Mouse (Mus musculus): ENCODE results near the gene Htra2.

The Htra2 gene

GRCm38 (mm10) chr6:83003082-83003481, 52.0 kb downstream of the Htra2 start:
- no peak for DNase-seq

Data from kidney, postnatal 36 days (tissue).